ENCODE assay signal across 8 mouse cellular contexts in genomic region chr8:54954741-54955455, GRCm38 (mm10). TPM values are rescaled to one million over a fixed set of nuclear protein-coding genes. Genes with fewer than 3 reads are reported as not detected.
DNase-seq lines count a peak whose midpoint lies in the region; ATAC-seq lines count a peak whose summit lies in the region.

Gene Gpm6a (plus strand): TSS chr8:54954843.

- H3K4me3 ChIP-seq in heart, embryonic 16.5 days (ENCODE audit: low read length) = no peak within 1 kb of the TSS; the same call in 1 of the 2 replicates

- no peak within 1 kb of the TSS for H3K9ac ChIP-seq in heart, embryonic 16.5 days (ENCODE audit: low read length)

- no peak for DNase-seq in heart, adult 8-10 months (ENCODE audit: low spot score)
- DNase-seq in heart, postnatal 14 days = no peak
- DNase-seq in cerebellum, postnatal 4 days (ENCODE audit: low spot score in 2 of 2) = peak; percentile 42 to 63
- DNase-seq in left cerebral cortex, postnatal 25 days (ENCODE audit: low spot score in 2 of 2) = peak; percentile 62 to 78
- DNase-seq in right cerebral cortex, adult 2 months (ENCODE audit: low spot score in 2 of 2) = peak; percentile 65 to 73
- no peak for DNase-seq in thymus, postnatal 36 days
- no peak for DNase-seq in adipocyte (ENCODE audit: low spot score)

- WGBS in heart, embryonic 16.5 days = 36% methylated on average over 13 of the region's 13 CpGs

- H3K4me2 ChIP-seq in heart, embryonic 16.5 days (ENCODE audit: low read depth, low read length) = peak within 1 kb of the TSS; percentile 39

- ATAC-seq in heart, embryonic 16.5 days (replicated peaks; ENCODE audit: extremely low read depth, insufficient read depth, low FRiP score) = no peak

- no peaks in the 10 kb centered on the region for H3K4me1 ChIP-seq in heart, embryonic 16.5 days (ENCODE audit: control insufficient read depth, insufficient read depth, low read length)

- H3K27me3 ChIP-seq in heart, embryonic 16.5 days (ENCODE audit: control insufficient read depth, insufficient read depth, low read length) = no peaks in the 10 kb centered on the region

- H3K9me3 ChIP-seq in heart, embryonic 16.5 days (replicated peaks; ENCODE audit: control insufficient read depth, low read length) = no peaks in the 10 kb centered on the region

- H3K27ac ChIP-seq in heart, embryonic 16.5 days (ENCODE audit: low read length) = no peak within 1 kb of the TSS

- intact Hi-C loops in heart, postnatal 14 days (cut with DNase I) = no loop called here
- intact Hi-C loops in left cerebral cortex, postnatal 25 days (cut with DNase I) = loop anchor here (1.0 to 10.0 kb wide), 4 partner anchors 68 to 430 kb away; partner anchors contain the start of genes Asb5, Spcs3 and Wdr17

- H3K36me3 ChIP-seq in heart, embryonic 16.5 days (ENCODE audit: control insufficient read depth, insufficient read depth) = no peaks in the 10 kb centered on the region

RNA-seq across cellular contexts. Expression of gene Gpm6a, which starts in this region (rescaled TPM):
- total RNA-seq in heart, adult 8-10 months (2022) = 10 to 100 TPM in 3 of 4 experiments, 1 to 10 TPM in 1; 6.5 to 13.2 (median 10.4) TPM
- total RNA-seq in heart, postnatal 14 days (2021) = 10 to 100 TPM in 1 of 2 experiments, 1 to 10 TPM in 1; 8.9 to 11.5 TPM
- polyA plus RNA-seq in heart, embryonic 16.5 days (2015; fragmentation: Nextera tagmentation; extraction: Ambion mirVana) = 18.4 and 23.1 TPM in 2 replicates
- 1,000 to 10,000 TPM; 1,139 to 1,241 TPM for total RNA-seq in left cerebral cortex, postnatal 25 days (2021)

Comparison
In these comparisons a context has a peak if more than half of its experiments do, and no peak if none do; other contexts are left out.
1. RNA of gene Gpm6a (total RNA-seq): 1,139 to 1,241 TPM in left cerebral cortex, postnatal 25 days; 8.9 to 11.5 TPM in heart, postnatal 14 days and 6.5 to 13.2 TPM in heart, adult 8-10 months; every median in the first group is over 10 times any median in the second.
2. DNase-seq: peak in cerebellum, postnatal 4 days (2 of 2), left cerebral cortex, postnatal 25 days (2 of 2) and right cerebral cortex, adult 2 months (2 of 2); none in heart, adult 8-10 months (single experiment), heart, postnatal 14 days (0 of 2), thymus, postnatal 36 days (0 of 2) and adipocyte (single experiment).